Mouse (Mus musculus) embryonic facial prominence, embryonic 13.5 days (tissue): ENCODE measurements around the gene Gm21985. TPM values are rescaled to one million over a fixed set of nuclear protein-coding genes. Genes with fewer than 3 reads are reported as not detected.

Experiments
- ATAC-seq: fragments of 200-750 bp; cut with Nextera tagmentation; 2 replicates; pipeline ENCODE4 v1.8.0; 2017; ENCODE audit warnings: low read depth; ENCODE audit not compliant: insufficient number of reproducible peaks, insufficient read depth, low FRiP score, low TSS enrichment
- H3K27ac ChIP-seq: fragments of 300-500 bp; sonication (generic); 2 replicates; pipeline ENCODE4 v1.5.1; 2015; ENCODE audit warnings: moderate library complexity, mild to moderate bottlenecking, inconsistent platforms
- H3K27me3 ChIP-seq: fragments of 300-500 bp; sonication (generic); 2 replicates; pipeline ENCODE4 v1.6.1; 2015; ENCODE audit warnings: mild to moderate bottlenecking, inconsistent platforms
- H3K36me3 ChIP-seq: fragments of 300-500 bp; sonication (generic); 2 replicates; pipeline ENCODE4 v1.6.1; 2015; ENCODE audit warnings: mild to moderate bottlenecking, inconsistent platforms
- H3K4me1 ChIP-seq: fragments of 300-500 bp; sonication (generic); 2 replicates; pipeline ENCODE4 v1.6.1; 2015; ENCODE audit warnings: inconsistent platforms
- H3K4me2 ChIP-seq: fragments of 300-500 bp; sonication (generic); 2 replicates; pipeline ENCODE4 v1.6.1; 2015; ENCODE audit warnings: moderate library complexity, mild to moderate bottlenecking, inconsistent platforms
- H3K4me3 ChIP-seq: fragments of 300-500 bp; sonication (generic); 2 replicates; pipeline ENCODE4 v1.5.1; 2015; ENCODE audit warnings: mild to moderate bottlenecking, inconsistent platforms
- H3K9ac ChIP-seq: fragments of 300-500 bp; sonication (generic); 2 replicates; pipeline ENCODE4 v1.6.1; 2015; ENCODE audit warnings: mild to moderate bottlenecking, inconsistent platforms
- H3K9me3 ChIP-seq: fragments of 300-500 bp; sonication (generic); 2 replicates; pipeline ENCODE4 v1.6.1; 2016; ENCODE audit warnings: inconsistent platforms
- WGBS: fragments of 180-500 bp; shearing (Covaris S2); methylation state at CpG from one replicate; pipeline ENCODE4 v1.1.7; 2015; ENCODE audit warnings: mixed read lengths; 5-methylcytosine and 5-hydroxymethylcytosine counted together
- polyA plus RNA-seq: library from polyadenylated mRNA; unstranded; fragments of >200 nt; fragmentation: Nextera tagmentation; extraction: Ambion mirVana; gene quantifications from 2 replicates; pipeline ENCODE4 v1.2.1, GENCODE M21; 2015

Gm21985 gene
- polyA plus RNA-seq, 1 experiment from 2014 or later = not detected

DNA sequence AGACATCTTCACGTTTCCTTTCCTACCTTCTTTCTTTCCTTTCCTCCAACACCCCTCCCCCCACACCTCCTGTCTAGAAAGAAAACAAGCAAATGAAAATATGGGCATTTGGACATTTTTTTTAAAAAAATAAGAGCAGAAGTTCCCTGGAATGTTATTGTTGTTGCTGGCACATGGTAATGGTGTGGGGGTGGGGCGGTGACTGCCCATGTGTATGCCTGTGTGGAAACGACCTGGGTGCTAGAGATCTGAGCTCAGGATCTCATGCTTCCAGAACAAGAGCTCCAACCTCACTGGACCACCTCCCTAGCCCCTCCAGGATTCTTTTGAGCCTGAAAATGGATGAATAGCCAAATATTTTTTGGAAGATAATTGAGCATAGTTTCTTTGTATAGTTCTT, 75.0 kb downstream of the Gm21985 start:
- 71% methylated on average over 3 of the region's 3 CpGs for WGBS
- Histone ChIP-seq H3K9me3 (no peaks in the 10 kb centered on the region), H3K4me1 (no peaks in the 10 kb centered on the region), H3K36me3 (peaks cover 34% of the 10 kb centered on the region), H3K27me3 (no peaks in the 10 kb centered on the region), H3K27ac (no peak overlapping the region), H3K9ac (no peak overlapping the region), H3K4me2 (no peak overlapping the region), H3K4me3 (no peak overlapping the region)
- ATAC-seq = no peak

GRCm38 (mm10) chr2:112348246-112348645, 82.1 kb downstream of the Gm21985 start:
- H3K4me3 ChIP-seq = no peak overlapping the region
- no peaks in the 10 kb centered on the region for H3K27me3 ChIP-seq
- no peak overlapping the region for H3K9ac ChIP-seq
- H3K27ac ChIP-seq = no peak overlapping the region
- no peak overlapping the region for H3K4me2 ChIP-seq
- H3K4me1 ChIP-seq = no peaks in the 10 kb centered on the region
- 85% methylated on average over 3 of the region's 3 CpGs for WGBS
- no peaks in the 10 kb centered on the region for H3K9me3 ChIP-seq
- no peak for ATAC-seq
- peaks cover 25% of the 10 kb centered on the region for H3K36me3 ChIP-seq

DNA sequence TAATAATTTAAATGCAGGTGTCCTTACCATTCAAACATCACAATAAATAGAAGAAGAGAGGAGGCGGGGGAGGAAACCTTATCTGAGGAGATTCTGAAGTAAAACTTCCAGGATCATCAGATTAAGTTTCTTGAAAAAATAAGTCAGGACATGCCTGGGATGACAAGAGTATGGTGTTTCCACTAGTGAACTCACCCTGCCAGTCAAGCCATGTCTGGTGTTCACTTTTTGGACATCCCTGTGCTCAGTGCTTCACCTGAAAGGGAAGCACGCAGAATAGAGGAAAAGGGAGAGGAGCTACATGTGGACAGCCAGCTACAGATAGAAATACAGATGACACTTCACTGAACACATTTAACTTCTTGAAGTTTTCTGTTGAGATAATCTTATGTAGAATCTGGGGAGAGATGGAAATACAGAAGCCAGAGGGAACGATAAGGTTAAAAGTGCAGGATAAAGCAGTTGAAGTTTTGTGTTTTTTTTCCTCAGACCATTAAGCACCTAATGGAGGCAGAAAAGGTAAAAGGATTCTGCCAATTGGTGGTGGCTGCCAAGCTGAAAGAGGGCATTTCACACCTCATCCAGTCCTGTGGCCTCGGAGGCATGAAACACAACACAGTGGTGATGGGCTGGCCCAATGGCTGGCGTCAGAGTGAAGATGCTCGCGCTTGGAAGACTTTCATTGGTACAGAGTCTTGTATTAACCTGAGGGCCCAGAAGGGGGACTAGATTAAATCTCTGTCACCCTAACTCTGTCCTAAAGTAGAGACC, 87.8 kb downstream of the Gm21985 start:
- no peak for ATAC-seq
- no peaks in the 10 kb centered on the region for H3K4me1 ChIP-seq
- no peak overlapping the region for H3K27ac ChIP-seq
- H3K36me3 ChIP-seq = peaks cover 60% of the 10 kb centered on the region
- WGBS = 89% methylated on average over 7 of the region's 7 CpGs
- no peak overlapping the region for H3K4me3 ChIP-seq
- H3K27me3 ChIP-seq = no peaks in the 10 kb centered on the region
- no peak overlapping the region for H3K4me2 ChIP-seq
- H3K9me3 ChIP-seq = no peaks in the 10 kb centered on the region
- no peak overlapping the region for H3K9ac ChIP-seq

DNA sequence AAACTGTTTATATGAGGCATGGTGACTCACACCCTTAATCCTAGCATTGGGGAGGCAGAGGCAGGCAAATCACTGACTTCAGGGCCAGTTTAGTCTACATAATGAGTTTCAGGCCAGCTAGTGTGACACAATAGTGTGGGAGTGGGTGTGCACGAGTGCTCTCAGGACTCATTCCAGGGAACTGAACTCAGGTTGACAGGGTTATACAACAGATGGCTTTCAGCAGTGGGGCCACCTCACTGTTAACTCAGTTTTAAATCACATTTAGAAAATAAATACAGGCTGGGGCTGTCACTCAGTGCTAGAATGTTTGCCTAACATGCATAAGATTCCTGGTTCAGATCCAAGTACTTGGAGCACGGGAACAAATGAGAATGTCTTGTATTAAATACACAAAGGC, 93.5 kb downstream of the Gm21985 start:
- Histone ChIP-seq H3K4me1 (no peaks in the 10 kb centered on the region), H3K9me3 (no peaks in the 10 kb centered on the region), H3K9ac (no peak overlapping the region), H3K27me3 (no peaks in the 10 kb centered on the region), H3K36me3 (peaks cover 85% of the 10 kb centered on the region), H3K27ac (no peak overlapping the region), H3K4me2 (no peak overlapping the region), H3K4me3 (no peak overlapping the region)
- WGBS = 71% methylated on average over 2 of the region's 2 CpGs
- ATAC-seq = no peak

DNA sequence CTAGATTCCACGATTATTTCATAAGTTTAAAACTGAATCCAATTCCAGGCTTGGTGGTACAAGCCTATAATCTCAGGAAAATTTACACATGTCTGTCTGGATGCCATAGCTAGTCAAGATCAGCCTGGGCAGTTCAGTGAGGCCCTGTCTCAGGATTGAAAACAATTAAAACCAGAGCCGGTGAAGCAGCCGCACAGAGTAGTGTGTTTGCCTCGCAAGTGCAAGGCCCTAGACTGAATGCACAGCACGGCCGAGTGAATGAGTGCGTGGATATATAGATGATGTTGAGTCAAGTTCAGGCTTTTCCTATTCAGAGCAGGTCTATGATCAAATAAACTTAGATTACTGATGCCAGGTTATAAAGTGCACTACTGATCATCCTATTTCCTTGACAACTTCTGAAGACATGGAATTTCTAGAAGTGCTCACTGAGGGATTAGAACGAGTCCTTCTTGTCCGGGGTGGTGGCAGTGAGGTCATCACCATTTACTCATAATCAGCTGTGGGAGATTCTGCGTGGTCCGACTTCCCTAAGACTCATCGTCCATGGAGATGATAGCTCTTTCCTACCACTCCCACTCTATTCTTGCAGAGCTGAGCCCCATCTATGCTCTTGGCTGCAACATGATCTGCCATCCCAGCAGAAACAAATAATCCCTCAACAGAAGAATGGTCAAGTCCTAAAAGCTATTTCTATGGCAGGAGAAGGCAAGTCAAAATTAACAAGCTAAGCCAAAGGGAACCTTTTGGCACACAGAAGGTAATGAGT, 94.1 kb downstream of the Gm21985 start:
- WGBS = 86% methylated on average over 12 of the region's 12 CpGs
- Histone ChIP-seq H3K36me3 (peaks cover 85% of the 10 kb centered on the region), H3K4me1 (no peaks in the 10 kb centered on the region), H3K9me3 (no peaks in the 10 kb centered on the region), H3K9ac (no peak overlapping the region), H3K4me3 (no peak overlapping the region), H3K27me3 (no peaks in the 10 kb centered on the region), H3K4me2 (no peak overlapping the region), H3K27ac (no peak overlapping the region)
- ATAC-seq = no peak

GRCm38 (mm10) chr2:112360781-112361169, 94.7 kb downstream of the Gm21985 start:
- no peak for ATAC-seq
- no peak overlapping the region for H3K27ac ChIP-seq
- 81% methylated on average over 2 of the region's 2 CpGs for WGBS
- H3K4me2 ChIP-seq = no peak overlapping the region
- peaks cover 82% of the 10 kb centered on the region for H3K36me3 ChIP-seq
- no peak overlapping the region for H3K9ac ChIP-seq
- H3K27me3 ChIP-seq = no peaks in the 10 kb centered on the region
- no peaks in the 10 kb centered on the region for H3K9me3 ChIP-seq
- H3K4me3 ChIP-seq = no peak overlapping the region
- no peaks in the 10 kb centered on the region for H3K4me1 ChIP-seq

DNA sequence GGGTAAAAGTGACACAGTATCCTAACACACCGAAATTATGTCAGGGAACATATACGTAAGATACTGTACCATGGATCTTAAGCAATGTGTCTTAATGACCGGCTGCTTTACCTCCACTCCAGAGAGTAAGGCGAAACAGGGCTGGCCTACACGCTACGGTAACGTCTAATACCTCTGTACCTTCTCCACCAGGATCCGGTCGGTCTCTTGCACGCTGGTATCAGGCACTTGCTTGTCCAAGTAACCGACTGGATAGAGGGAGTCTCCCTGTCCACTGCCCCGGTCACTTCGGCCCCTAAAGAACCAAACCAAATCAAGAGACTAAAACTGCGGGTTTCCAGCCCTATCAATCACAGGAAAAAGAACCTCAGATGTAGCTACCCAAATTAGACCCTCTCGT, 101.1 kb downstream of the Gm21985 start:
- Histone ChIP-seq H3K4me1 (peaks cover 13% of the 10 kb centered on the region), H3K4me3 (peak overlapping the region; percentile 95), H3K9me3 (no peaks in the 10 kb centered on the region), H3K9ac (peak overlapping the region; percentile 87), H3K27me3 (no peaks in the 10 kb centered on the region), H3K36me3 (peaks cover 27% of the 10 kb centered on the region), H3K27ac (no peak overlapping the region; the same call in 1 of the 2 replicates), H3K4me2 (peak overlapping the region; percentile 89)
- 16% methylated on average over 15 of the region's 15 CpGs for WGBS
- no peak for ATAC-seq

DNA sequence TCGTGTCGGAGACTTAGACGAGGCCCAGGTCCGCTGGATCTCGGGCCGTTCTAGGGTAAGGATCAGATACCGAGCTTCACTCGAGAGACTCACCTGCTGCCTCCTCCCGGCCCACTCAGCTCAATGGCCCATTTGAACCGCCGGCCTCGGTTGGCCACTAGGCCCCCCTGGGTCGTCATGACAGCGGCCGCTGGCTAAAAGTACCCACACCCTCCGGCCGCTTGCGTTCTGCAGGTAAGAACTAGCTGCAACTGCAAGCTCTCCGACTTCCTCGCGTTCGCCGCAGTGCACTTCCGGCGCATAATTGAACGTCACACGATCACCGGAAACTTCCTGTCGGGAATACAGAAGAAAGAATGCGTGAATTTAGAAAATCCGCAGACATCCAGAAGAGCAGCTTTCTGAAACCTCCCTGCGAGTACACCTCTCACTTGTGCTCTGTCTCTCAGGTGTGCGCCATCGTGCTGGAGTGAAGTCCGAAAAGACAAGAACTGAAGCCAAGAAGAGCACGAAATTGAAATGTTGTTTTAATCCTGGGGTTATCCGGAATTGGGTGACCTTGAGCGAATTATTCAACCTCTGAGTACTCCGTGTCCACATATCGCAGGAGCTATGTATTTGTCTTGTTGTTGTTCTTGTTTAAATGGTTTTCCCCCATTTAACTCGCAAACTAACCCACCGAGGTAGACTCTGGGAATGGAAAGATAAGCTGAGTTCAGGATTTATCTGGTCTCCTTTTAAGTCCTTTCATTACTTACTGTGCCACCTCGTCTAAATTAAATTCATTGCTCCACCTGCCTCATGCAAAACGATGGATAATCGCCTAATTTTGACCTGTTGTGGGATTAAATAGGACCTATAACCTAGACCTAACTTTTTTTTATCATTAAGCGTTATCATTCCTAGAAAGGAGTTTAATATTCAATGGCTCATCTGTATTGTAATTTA, 101.9 kb downstream of the Gm21985 start, which contains the start of gene Emc4:
Gene Emc4 (minus strand): TSS at position 302 of the 948 bp plus-strand sequence.
- Histone ChIP-seq H3K27me3 (no peaks in the 10 kb centered on the region), H3K9ac (peak within 1 kb of the TSS; percentile 87), H3K4me3 (peak within 1 kb of the TSS; percentile 95), H3K27ac (peak within 1 kb of the TSS; percentile 78), H3K4me2 (peak within 1 kb of the TSS; percentile 89), H3K4me1 (peaks cover 13% of the 10 kb centered on the region), H3K36me3 (peaks cover 21% of the 10 kb centered on the region), H3K9me3 (no peaks in the 10 kb centered on the region)
- 1% methylated on average over 46 of the region's 46 CpGs for WGBS
- ATAC-seq = peak; percentile 78

DNA sequence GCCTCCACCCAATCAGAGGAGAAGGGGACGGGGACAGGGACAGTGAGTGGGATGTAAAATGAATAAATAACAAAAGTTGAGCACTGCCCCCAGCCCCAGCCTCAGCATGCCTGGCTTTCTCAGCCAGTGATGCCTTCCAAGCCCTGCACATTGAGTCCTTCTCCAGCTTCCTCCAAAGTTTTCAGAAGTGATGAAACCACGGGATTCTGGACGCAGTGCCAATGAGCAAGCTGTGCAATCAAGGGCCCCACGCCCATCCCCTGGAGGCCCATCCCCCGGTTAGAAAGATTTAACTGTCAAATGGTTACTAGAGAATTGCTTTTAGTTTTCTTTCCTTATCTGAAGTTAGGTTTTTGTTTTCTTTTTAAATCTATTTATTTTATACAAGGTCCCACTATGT, 103.8 kb downstream of the Gm21985 start:
- Histone ChIP-seq H3K9ac (no peak overlapping the region), H3K4me2 (no peak overlapping the region), H3K4me3 (no peak overlapping the region), H3K27me3 (no peaks in the 10 kb centered on the region), H3K4me1 (peaks cover 13% of the 10 kb centered on the region), H3K9me3 (no peaks in the 10 kb centered on the region), H3K27ac (no peak overlapping the region), H3K36me3 (peaks cover 3% of the 10 kb centered on the region; the same call in 1 of the 2 replicates)
- WGBS = 70% methylated on average over 5 of the region's 5 CpGs
- ATAC-seq = no peak

GRCm38 (mm10) chr2:112373141-112373540, 107.0 kb downstream of the Gm21985 start:
- Histone ChIP-seq H3K9me3 (no peaks in the 10 kb centered on the region), H3K27me3 (no peaks in the 10 kb centered on the region), H3K4me1 (no peaks in the 10 kb centered on the region), H3K27ac (no peak overlapping the region), H3K4me2 (no peak overlapping the region), H3K9ac (no peak overlapping the region), H3K4me3 (no peak overlapping the region), H3K36me3 (no peaks in the 10 kb centered on the region)
- 58% methylated on average over 4 of the region's 4 CpGs for WGBS
- ATAC-seq = no peak

DNA sequence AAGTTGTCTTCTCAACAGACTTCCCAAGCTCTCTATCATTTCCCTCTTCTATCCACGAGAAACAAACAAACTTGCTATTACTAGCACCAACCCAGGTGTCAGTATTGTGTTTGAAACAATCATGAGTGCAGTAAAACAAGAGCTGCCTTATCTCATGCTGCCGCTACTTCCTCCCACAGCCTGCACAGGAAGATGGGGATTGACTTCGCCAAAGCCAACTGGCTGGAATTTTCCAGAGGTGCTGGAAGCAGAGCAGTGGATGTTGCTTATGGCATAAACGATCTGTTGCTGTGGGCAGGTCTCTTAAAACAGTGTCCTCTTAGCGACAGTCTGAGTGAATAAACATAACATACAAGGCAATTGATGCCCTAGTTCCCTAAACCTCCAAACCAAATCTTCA, 108.5 kb downstream of the Gm21985 start:
- H3K4me3 ChIP-seq = no peak overlapping the region
- 59% methylated on average over 5 of the region's 5 CpGs for WGBS
- no peak for ATAC-seq

More for the DNA sequence above, 108.5 kb downstream of the Gm21985 start:
- H3K9me3 ChIP-seq = no peaks in the 10 kb centered on the region
- H3K9ac ChIP-seq = no peak overlapping the region
- no peak overlapping the region for H3K4me2 ChIP-seq
- no peak overlapping the region for H3K27ac ChIP-seq
- H3K36me3 ChIP-seq = no peaks in the 10 kb centered on the region
- H3K4me1 ChIP-seq = no peaks in the 10 kb centered on the region
- H3K27me3 ChIP-seq = no peaks in the 10 kb centered on the region
